Mouse (Mus musculus): ENCODE measurements around the gene Ppcdc.

DNA sequence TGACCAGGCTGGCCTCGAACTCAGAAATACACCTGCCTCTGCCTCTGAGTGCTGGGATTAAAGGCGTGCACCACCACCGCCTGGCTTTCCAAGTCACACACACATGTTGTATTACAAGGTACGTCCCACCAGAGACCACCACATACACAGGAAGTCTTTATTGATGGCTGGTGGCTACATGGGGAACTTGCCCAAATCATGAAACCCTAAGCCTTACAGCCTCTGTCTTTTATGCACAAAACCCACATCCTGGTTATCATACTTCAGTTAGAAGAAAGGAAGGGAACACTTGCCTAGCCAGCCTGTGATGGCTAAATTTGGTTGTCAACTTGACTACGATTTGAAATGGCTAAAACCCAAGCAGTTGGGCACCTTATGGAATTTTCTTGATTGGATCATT, 35.9 kb downstream of the Ppcdc start:
- TF ChIP-seq CTCF (IDR thresholded peaks at IDR 0.05), result no peak
- TF ChIP-seq EP300 (IDR thresholded peaks at IDR 0.05; ENCODE audit: insufficient read depth, low read depth, low read length), result no peak
